Mouse (Mus musculus) inflammation-experienced regulatory T-cells, adult 16 weeks (primary cell): ENCODE measurements around the gene Idh3b. TPM values are rescaled to one million over a fixed set of nuclear protein-coding genes. Genes with fewer than 3 reads are reported as not detected.

Experiments
- polyA plus RNA-seq: library from polyadenylated mRNA; unstranded; fragments of 100-300 nt; shearing (Covaris generic); gene quantifications from one replicate; pipeline ENCODE4 v1.2.1, GENCODE M21; 2017

The Idh3b gene
- 198 TPM for polyA plus RNA-seq

GRCm38 (mm10) chr2:130283854-130284654, at the start of gene Idh3b:
Gene Idh3b, minus strand, starts transcription at chr2:130284547.

GRCm38 (mm10) chr2:130294936-130295277, 10.6 kb upstream of the Idh3b start, which contains the start of gene Ebf4:
Gene Ebf4, plus strand, starts transcription at chr2:130295169.

GRCm38 (mm10) chr2:130274149-130274861, 10.0 kb downstream of the Idh3b start, which contains the start of gene Nop56:
Gene Nop56, plus strand, starts transcription at chr2:130274430.

Other genes with a start within 250 kb of the Idh3b start
- not detected for gene Tgm6, start 172.1 kb downstream of the Idh3b start, polyA plus RNA-seq
- gene Snrpb, start 105.1 kb downstream of the Idh3b start, polyA plus RNA-seq = 413 TPM
- not detected for gene Tmc2, start 89.4 kb downstream of the Idh3b start, polyA plus RNA-seq
- gene Nop56, start 10.1 kb downstream of the Idh3b start, polyA plus RNA-seq = 299 TPM
- gene Ebf4, start 10.6 kb upstream of the Idh3b start, polyA plus RNA-seq = not detected
- gene Cpxm1, start 113.0 kb upstream of the Idh3b start, polyA plus RNA-seq = 0.46 TPM
- gene Gm28372, start 120.7 kb upstream of the Idh3b start, polyA plus RNA-seq = not detected
- not detected for gene 1700020A23Rik, start 120.7 kb upstream of the Idh3b start, polyA plus RNA-seq
- gene Tmem239, start 121.9 kb upstream of the Idh3b start, polyA plus RNA-seq = not detected
- gene Vps16, start 139.8 kb upstream of the Idh3b start, polyA plus RNA-seq = 296 TPM
- gene Pced1a, start 140.2 kb upstream of the Idh3b start, polyA plus RNA-seq = 22.0 TPM
- gene Ptpra, start 165.7 kb upstream of the Idh3b start, polyA plus RNA-seq = 29.2 TPM